Mouse (Mus musculus): Measurements from ENCODE around the gene Acot8. TPM values are rescaled to one million over a fixed set of nuclear protein-coding genes. Genes with fewer than 3 reads are reported as not detected.

Acot8 gene
- polyA plus RNA-seq, 1 experiment, result 45.6 TPM

DNA sequence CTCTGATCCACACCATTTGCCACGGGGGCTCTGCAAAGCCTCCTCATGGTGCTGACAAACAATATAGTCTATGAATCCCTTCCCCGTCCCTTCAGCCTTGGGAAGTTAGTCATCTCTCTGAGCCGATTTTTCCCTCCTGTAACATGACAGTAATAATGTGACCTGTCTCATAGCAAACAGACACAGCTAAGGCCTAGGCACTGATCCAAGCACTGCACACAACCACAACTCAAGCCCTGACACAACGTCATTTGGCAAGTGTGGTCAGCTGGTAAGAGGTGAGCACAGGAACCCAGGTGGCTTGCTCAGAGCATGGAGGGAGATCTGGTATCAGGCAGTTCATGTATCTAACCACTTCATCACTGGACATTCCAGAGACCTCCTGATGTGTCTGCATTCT lies 8.8 kb downstream of the Acot8 start:
- H3K36me3 ChIP-seq (ENCODE audit: control insufficient read depth, insufficient read depth, low read length), result peaks cover 4% of the 10 kb centered on the region

DNA sequence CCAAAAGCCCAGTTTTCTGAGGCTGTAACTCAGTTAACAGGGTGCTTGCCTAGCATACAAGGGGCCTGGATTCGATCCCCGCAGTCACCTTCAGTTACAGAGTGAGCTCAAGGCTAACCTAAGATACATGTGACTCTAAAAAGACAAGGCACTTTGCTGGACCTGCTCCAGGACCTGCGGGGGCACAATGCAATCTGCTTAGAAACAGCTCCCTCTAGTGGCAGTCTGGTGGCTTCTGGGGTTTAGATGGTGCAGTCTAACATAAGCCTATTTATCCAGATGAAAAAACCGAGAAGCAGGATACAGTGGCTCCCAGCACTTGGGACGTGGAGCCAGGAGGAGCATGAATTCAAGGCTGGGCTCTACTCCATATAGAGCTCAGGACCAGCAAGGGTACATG lies 10.4 kb downstream of the Acot8 start:
- Histone ChIP-seq H3K4me3 (ENCODE audit: control insufficient read depth, low read depth, low read length) (no peak overlapping the region), H3K27ac (ENCODE audit: control insufficient read depth, insufficient read depth, low read depth, low read length) (no peak overlapping the region), H3K36me3 (ENCODE audit: control insufficient read depth, insufficient read depth, low read length) (peaks cover 4% of the 10 kb centered on the region), H3K27me3 (ENCODE audit: control insufficient read depth, insufficient read depth, low read length) (no peaks in the 10 kb centered on the region), H3K4me1 (ENCODE audit: control insufficient read depth, insufficient read depth, low read length) (peaks cover 5% of the 10 kb centered on the region)
- TF ChIP-seq POLR2A (IDR thresholded peaks at IDR 0.05; ENCODE audit: control insufficient read depth, low read depth, low read length) (no peak), CTCF (IDR thresholded peaks at IDR 0.05; ENCODE audit: control insufficient read depth, insufficient read depth, insufficient replicate concordance, low read depth, low read length) (peak; percentile 67; the same call in 1 of the 2 replicates)

More for the DNA sequence above, 8.8 kb downstream of the Acot8 start:
- no peak overlapping the region for H3K27ac ChIP-seq (ENCODE audit: control insufficient read depth, insufficient read depth, low read depth, low read length)
- TF ChIP-seq CTCF (IDR thresholded peaks at IDR 0.05; ENCODE audit: control insufficient read depth, insufficient read depth, insufficient replicate concordance, low read depth, low read length) (no peak), POLR2A (IDR thresholded peaks at IDR 0.05; ENCODE audit: control insufficient read depth, low read depth, low read length) (no peak)
- peaks cover 5% of the 10 kb centered on the region for H3K4me1 ChIP-seq (ENCODE audit: control insufficient read depth, insufficient read depth, low read length)
- H3K27me3 ChIP-seq (ENCODE audit: control insufficient read depth, insufficient read depth, low read length), result no peaks in the 10 kb centered on the region
- H3K4me3 ChIP-seq (ENCODE audit: control insufficient read depth, low read depth, low read length), result no peak overlapping the region

DNA sequence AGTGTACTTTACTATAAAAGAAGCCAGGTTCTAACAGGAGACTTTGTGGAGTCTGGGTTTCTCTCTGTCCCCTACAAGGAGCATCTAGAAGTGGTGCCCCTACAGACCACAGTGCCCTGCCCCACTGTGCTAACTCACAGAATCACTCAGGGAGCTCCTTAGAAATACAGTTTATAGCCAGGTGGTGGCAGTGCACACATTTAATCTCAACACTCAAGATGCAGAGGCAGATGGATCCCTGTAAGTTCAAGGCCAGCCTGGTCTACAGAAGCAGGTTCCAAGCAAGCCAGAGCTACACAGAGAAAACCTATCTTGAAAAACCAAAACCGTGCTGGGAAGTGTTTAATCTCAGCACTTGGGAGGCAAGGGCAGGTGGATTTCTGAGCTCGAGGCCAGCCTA lies 10.9 kb downstream of the Acot8 start:
- Histone ChIP-seq H3K36me3 (ENCODE audit: control insufficient read depth, insufficient read depth, low read length) (peaks cover 4% of the 10 kb centered on the region), H3K27ac (ENCODE audit: control insufficient read depth, insufficient read depth, low read depth, low read length) (peak overlapping the region; percentile 63), H3K27me3 (ENCODE audit: control insufficient read depth, insufficient read depth, low read length) (no peaks in the 10 kb centered on the region), H3K4me1 (ENCODE audit: control insufficient read depth, insufficient read depth, low read length) (peaks cover 5% of the 10 kb centered on the region), H3K4me3 (ENCODE audit: control insufficient read depth, low read depth, low read length) (no peak overlapping the region)
- TF ChIP-seq CTCF (IDR thresholded peaks at IDR 0.05; ENCODE audit: control insufficient read depth, insufficient read depth, insufficient replicate concordance, low read depth, low read length) (no peak), POLR2A (IDR thresholded peaks at IDR 0.05; ENCODE audit: control insufficient read depth, low read depth, low read length) (no peak)

DNA sequence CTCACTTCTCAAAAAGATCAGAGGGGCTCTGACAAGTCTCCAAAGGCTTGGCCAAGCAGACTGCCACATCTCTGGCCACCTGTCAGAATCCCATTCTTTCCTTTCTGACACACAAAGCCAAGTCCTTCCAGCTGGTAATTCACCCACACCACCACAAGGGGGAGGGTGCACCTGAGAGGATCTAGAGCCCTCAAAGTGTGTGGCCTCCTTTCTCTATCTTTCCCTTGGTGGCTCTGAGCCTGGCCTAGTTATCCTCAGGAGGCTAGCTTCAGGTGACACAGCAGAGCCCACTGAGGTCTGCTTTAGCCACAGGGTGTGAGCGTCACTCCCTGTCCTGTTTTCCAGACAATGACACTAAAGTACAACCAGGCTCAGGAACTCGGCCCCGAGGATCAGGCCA lies 11.4 kb downstream of the Acot8 start:
- no peak overlapping the region for H3K4me3 ChIP-seq (ENCODE audit: control insufficient read depth, low read depth, low read length)

DNA sequence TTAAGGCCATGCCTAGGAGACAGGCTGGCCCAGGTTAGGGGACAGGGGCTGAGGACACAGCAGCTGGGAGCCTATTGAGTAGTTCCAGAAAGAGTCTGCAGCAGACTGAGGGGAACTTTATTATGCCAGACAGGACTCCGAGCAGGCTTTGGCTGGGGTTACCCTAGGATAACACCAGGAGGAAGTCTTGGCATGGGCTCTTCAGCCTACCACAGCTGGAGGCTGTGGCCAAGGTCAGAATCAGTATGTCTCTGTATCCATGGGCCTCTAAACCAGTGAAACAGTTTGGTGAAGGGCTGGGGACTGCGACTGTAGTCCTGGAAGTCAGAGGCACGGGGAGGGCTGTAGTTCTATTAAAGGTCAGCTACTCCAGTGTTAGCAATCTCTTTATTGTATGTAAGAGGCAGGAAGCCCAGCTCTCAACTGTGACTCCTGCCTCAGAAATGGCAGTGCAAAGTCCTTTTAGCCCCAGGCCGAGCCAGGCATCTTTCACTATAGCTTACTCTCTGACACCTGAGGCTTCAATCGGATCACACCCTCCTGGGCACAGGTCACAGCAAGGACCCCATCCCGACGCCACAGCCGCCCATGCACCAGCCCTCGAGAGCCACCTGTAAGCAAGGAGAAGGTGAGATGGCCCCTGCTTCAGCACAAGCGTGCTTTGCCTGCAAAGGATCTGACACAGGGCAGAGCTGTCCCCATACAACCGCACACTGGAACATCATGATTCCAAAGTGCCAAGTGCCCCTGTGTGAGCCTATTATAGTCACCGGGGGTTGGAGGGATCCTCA lies 12.1 kb downstream of the Acot8 start:
- peak overlapping the region; percentile 45 for H3K27ac ChIP-seq (ENCODE audit: control insufficient read depth, insufficient read depth, low read depth, low read length)
- no peaks in the 10 kb centered on the region for H3K27me3 ChIP-seq (ENCODE audit: control insufficient read depth, insufficient read depth, low read length)
- no peak overlapping the region for H3K4me3 ChIP-seq (ENCODE audit: control insufficient read depth, low read depth, low read length)
- H3K4me1 ChIP-seq (ENCODE audit: control insufficient read depth, insufficient read depth, low read length), result peaks cover 5% of the 10 kb centered on the region
- H3K36me3 ChIP-seq (ENCODE audit: control insufficient read depth, insufficient read depth, low read length), result peaks cover 4% of the 10 kb centered on the region
- TF ChIP-seq POLR2A (IDR thresholded peaks at IDR 0.05; ENCODE audit: control insufficient read depth, low read depth, low read length), result no peak
- no peak for TF ChIP-seq CTCF (IDR thresholded peaks at IDR 0.05; ENCODE audit: control insufficient read depth, insufficient read depth, insufficient replicate concordance, low read depth, low read length)

More for the DNA sequence above, 11.4 kb downstream of the Acot8 start:
- TF ChIP-seq POLR2A (IDR thresholded peaks at IDR 0.05; ENCODE audit: control insufficient read depth, low read depth, low read length), result no peak
- peak; percentile 60; the same call in 1 of the 2 replicates for TF ChIP-seq CTCF (IDR thresholded peaks at IDR 0.05; ENCODE audit: control insufficient read depth, insufficient read depth, insufficient replicate concordance, low read depth, low read length)
- Histone ChIP-seq H3K36me3 (ENCODE audit: control insufficient read depth, insufficient read depth, low read length) (peaks cover 4% of the 10 kb centered on the region), H3K27me3 (ENCODE audit: control insufficient read depth, insufficient read depth, low read length) (no peaks in the 10 kb centered on the region), H3K27ac (ENCODE audit: control insufficient read depth, insufficient read depth, low read depth, low read length) (peak overlapping the region; percentile 21), H3K4me1 (ENCODE audit: control insufficient read depth, insufficient read depth, low read length) (peaks cover 5% of the 10 kb centered on the region)

DNA sequence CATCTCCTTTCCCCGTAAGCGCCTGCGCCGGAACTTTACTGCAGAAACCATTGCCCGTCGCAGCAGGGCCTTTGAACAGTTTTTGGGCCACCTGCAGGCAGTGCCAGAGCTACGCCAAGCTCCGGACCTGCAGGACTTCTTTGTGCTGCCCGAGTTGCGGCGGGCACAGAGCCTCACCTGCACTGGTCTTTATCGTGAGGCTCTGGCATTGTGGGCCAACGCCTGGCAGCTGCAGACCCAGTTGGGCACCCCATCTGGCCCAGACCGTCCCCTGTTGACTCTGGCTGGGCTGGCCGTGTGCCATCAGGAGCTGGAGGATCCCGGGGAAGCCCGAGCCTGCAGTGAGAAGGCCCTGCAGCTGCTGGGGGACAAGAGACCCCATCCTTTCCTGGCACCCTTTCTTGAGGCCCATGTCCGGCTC lies 12.8 kb downstream of the Acot8 start:
- TF ChIP-seq POLR2A (IDR thresholded peaks at IDR 0.05; ENCODE audit: control insufficient read depth, low read depth, low read length) (no peak), CTCF (IDR thresholded peaks at IDR 0.05; ENCODE audit: control insufficient read depth, insufficient read depth, insufficient replicate concordance, low read depth, low read length) (no peak)

DNA sequence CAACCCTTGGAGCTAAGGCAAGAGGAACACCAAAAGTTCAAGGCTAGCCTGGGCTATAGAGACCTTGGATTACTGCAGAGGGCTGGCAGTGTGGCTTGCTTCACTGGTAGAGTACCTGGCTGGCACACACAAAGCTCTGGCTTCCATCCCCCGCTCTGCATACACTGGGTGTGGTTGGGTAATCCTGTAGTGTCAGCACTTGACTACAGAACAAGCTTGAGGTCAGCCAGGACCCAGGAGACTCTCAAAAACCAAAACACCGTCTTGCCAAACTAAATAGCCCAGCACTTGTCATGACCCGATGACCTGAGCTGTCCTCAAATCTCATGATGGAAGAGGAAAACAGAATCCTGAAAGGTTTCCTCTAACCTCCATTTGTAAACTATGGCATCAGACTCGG lies 14.2 kb downstream of the Acot8 start:
- peaks cover 4% of the 10 kb centered on the region for H3K36me3 ChIP-seq (ENCODE audit: control insufficient read depth, insufficient read depth, low read length)
- TF ChIP-seq CTCF (IDR thresholded peaks at IDR 0.05; ENCODE audit: control insufficient read depth, insufficient read depth, insufficient replicate concordance, low read depth, low read length), result no peak
- TF ChIP-seq POLR2A (IDR thresholded peaks at IDR 0.05; ENCODE audit: control insufficient read depth, low read depth, low read length), result no peak
- no peaks in the 10 kb centered on the region for H3K27me3 ChIP-seq (ENCODE audit: control insufficient read depth, insufficient read depth, low read length)
- H3K27ac ChIP-seq (ENCODE audit: control insufficient read depth, insufficient read depth, low read depth, low read length), result no peak overlapping the region
- H3K4me3 ChIP-seq (ENCODE audit: control insufficient read depth, low read depth, low read length), result no peak overlapping the region
- H3K4me1 ChIP-seq (ENCODE audit: control insufficient read depth, insufficient read depth, low read length), result peaks cover 19% of the 10 kb centered on the region

More for the DNA sequence above, 12.8 kb downstream of the Acot8 start:
- no peak overlapping the region for H3K4me3 ChIP-seq (ENCODE audit: control insufficient read depth, low read depth, low read length)
- H3K4me1 ChIP-seq (ENCODE audit: control insufficient read depth, insufficient read depth, low read length), result peaks cover 8% of the 10 kb centered on the region
- no peaks in the 10 kb centered on the region for H3K27me3 ChIP-seq (ENCODE audit: control insufficient read depth, insufficient read depth, low read length)
- H3K36me3 ChIP-seq (ENCODE audit: control insufficient read depth, insufficient read depth, low read length), result peaks cover 4% of the 10 kb centered on the region
- H3K27ac ChIP-seq (ENCODE audit: control insufficient read depth, insufficient read depth, low read depth, low read length), result peak overlapping the region; percentile 45
